Mouse (Mus musculus): ENCODE data around the gene Gcgr.
"Not testable (repeated sequence)": the region's sequence is repeated elsewhere in the genome, so short reads cannot be mapped to it uniquely, and the experiment has no call there.

Gcgr gene

GRCm38 (mm10) chr11:120507611-120508289 is 22.7 kb upstream of the Gcgr start:
- no peak for DNase-seq

- DNase-seq: no peak
These were observed 22.1 kb upstream of the Gcgr start for GRCm38 (mm10) chr11:120508290-120508870.

DNA sequence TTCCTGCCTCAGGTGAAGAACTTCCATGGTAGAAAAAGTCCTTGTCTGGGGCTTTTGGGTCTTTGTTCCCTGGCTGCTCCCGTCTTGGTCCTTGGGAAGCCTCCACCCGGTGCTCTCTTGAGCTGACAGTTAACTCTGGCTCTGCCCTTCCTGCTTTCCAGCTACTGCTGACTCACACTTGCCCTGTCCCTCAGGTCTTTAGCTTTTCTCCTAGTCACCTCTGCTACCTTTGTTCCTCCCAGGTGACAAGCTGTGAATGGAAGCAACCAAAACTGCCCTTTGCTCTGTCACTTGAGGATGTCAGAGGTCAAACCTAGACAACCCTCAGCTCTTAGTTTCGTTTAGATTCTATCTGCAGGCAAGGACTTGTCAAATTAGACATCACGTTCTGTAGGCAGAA is 20.6 kb upstream of the Gcgr start:
- DNase-seq: peak; percentile 36

DNA sequence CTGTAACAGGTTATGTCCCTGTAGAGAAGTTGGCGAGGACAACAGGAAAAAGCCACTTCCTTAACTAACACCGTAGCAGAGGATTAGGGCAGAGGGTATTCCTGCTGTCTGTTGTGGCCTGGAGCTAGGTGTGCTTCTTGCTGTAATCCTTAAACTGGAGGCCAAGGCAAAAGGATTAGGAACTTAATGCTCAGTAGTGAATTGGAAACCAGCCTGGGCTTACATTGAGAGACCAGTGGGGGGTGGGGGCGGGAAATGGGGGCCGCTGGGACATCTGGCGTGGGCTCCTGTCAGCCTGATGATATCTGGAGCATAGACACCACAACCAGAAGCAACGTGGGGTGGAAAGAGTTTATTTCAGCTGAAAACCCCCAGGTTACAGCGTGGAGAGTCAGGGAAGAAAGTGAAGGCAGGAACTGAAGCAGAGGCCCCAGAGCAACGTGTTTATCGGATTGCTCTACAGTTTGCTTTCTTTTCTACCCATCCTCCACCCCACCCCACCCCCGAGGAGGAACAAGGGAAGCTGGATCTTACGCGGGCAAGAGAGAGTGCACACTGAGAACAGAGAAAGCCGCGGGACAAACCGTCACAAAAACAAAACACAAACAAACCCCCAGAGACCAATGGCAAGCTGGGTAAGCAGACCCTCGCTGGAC is 20.0 kb upstream of the Gcgr start:
- peak; percentile 80 for DNase-seq

DNA sequence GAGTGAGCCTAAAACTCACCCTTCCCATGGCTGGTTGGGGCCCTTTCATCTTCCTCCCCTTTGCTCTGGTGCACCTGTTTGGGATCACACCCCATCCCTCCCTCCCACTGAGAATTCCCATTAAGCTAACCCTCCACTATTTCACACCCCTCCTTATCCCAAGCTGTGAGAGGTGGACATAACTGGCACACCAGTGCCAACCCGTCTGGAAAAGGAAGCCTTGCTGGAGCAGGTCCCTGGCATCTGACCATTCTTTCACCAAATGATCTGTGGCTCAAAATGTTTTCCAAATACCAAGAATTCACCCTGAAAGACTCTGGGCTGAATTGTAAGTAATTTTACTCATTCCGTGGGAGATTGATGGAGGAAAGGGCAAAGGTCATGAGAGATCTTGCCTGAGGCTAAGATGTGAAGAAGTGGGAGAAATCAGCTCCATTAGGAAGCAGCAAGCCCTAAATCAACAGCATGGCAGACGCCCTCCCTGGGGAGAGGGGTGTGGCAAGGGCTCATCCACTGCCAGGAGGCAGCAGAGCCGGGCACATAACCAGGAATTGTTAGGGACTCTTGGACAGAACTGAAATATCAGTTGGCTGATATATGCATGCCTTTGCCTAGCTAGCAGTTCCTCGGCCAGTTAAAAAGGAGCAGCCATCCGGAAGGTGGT is 17.6 kb upstream of the Gcgr start:
- DNase-seq: no peak

DNA sequence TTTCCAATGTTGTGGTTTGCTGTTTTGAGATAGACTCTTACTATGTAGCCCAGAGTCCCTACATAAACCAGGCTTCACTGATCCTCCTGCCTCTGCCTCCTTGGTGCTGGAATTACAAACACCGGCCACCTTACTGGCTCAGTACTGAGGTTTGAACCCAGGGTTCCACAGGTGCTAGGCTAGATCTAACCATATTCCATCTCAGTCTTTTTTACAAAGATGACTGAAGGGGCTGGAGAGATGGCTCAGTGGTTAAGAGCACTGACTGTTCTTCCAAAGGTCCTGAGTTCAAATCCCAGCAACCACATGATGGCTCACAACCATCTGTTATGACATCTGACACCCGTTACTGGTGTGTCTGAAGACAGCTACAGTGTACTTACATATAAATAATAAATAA is 16.2 kb upstream of the Gcgr start:
- not testable (repeated sequence) for DNase-seq

- DNase-seq: peak; percentile 83
These were observed 14.9 kb upstream of the Gcgr start for GRCm38 (mm10) chr11:120515611-120516010.

GRCm38 (mm10) chr11:120517147-120517546 is 13.4 kb upstream of the Gcgr start:
- DNase-seq: no peak

DNA sequence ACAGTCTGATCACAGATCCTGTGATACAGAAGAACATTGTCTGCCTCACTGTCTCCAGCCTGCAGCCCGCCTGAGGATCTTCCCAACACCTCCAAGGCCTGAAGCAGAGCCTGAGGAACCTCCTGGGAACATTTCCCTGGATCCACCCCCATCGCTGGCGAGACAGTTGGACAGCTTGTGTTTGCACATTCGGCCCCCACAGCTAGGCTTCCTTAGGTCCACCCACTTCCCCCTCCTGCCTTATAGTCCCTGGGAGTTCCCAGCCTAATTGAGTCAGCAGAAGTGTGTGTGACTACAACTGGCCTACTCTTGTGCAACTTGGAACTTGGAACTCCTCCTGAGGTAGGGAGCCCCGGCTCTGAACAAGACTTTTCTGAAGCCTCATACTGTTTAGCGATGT is 12.5 kb upstream of the Gcgr start:
- DNase-seq: no peak

GRCm38 (mm10) chr11:120518558-120518957 is 11.9 kb upstream of the Gcgr start:
- DNase-seq: peak; percentile 66

- peak; percentile 33 for DNase-seq
These were observed 10.8 kb upstream of the Gcgr start for GRCm38 (mm10) chr11:120519738-120520137.

DNA sequence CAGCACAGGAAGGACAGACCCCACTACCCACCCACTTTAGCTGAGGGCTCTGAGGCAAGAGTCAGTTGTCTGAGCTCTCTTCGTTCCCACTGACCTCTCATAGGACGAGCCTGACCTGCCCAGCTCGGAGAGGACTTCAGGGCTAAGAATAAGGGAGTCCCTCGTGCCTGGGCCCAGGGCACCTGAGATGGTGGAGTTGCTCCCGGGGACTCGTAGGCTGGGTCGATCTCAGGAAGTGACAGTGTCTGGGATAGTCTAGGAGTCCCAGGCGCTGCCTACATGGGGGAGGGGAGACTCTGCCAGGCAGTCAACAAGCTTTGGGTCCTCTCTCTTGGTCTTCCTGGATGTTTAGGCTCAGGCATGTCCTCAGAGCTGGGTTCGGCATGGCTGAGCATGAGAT is 10.0 kb upstream of the Gcgr start:
- DNase-seq: no peak

GRCm38 (mm10) chr11:120520967-120521540 is 9.4 kb upstream of the Gcgr start:
- peak; percentile 73 for DNase-seq

DNA sequence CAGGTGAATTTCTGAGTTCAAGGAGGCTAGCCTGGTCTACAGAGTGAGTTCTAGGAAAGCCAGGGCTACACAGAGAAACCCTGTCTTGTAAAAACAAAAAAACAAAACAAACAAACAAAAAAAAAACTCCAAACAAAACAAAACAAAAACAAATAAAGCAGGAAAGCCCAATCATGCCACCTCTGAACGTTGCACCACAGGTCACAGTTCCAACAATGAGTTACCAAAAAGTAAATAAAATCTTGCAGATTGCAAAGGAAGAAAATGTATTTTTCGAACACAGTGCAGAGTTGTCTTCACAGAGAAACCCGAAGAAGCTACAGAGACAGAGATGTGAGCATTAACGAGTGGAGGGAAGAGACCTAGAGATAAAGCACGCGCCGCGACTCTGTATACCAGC is 7.9 kb upstream of the Gcgr start:
- DNase-seq: no peak

- DNase-seq: no peak
These were observed 4.5 kb upstream of the Gcgr start for GRCm38 (mm10) chr11:120525959-120526358.

- DNase-seq: no peak
These were observed 2.7 kb upstream of the Gcgr start for GRCm38 (mm10) chr11:120527690-120528354.

- DNase-seq: peak; percentile 43
These were observed 1.6 kb upstream of the Gcgr start for GRCm38 (mm10) chr11:120528903-120529302.

DNA sequence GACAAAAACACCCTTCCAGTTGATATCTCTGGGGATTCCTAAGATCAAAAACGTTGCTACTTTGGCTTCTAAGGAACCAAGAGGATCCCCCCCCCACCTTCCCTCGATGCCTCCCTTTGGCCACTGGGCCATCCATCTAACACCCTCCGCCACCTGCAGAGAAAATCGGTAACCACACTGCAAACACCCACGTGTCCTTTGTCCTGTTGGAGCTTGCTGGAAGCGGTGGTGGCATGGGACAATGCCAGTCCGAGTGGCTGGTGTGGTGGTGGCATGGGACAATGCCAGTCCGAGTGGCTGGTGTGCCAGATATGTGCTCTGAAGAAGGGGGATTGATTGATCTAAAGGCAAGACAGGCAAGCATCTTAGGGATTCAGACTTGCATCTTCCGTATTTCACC is 1.1 kb downstream of the Gcgr start:
- no peak for DNase-seq

- no peak for DNase-seq
These were observed 3.6 kb downstream of the Gcgr start for GRCm38 (mm10) chr11:120534093-120534492.

- no peak for DNase-seq
These were observed 4.6 kb downstream of the Gcgr start for GRCm38 (mm10) chr11:120535145-120535544.

- DNase-seq: no peak
These were observed 5.3 kb downstream of the Gcgr start for GRCm38 (mm10) chr11:120535804-120536203.

- DNase-seq: no peak
These were observed 8.0 kb downstream of the Gcgr start for GRCm38 (mm10) chr11:120538485-120538884.

- DNase-seq: no peak
These were observed 8.4 kb downstream of the Gcgr start for GRCm38 (mm10) chr11:120538955-120539284.

Measured in liver (tissue).